Mouse (Mus musculus) heart, postnatal 0 days (tissue): ENCODE measurements at regions not wholly inside any gene's neighbourhood (a gene's known extent, or its start where the extent isn't known, plus 50 kb on each side); places are given as distances from the start of the nearest gene placed in this dataset.

Source experiments
- CTCF ChIP-seq: IDR thresholded peaks from 2 replicates; pipeline ENCODE4 v1.5.1; 2016; ENCODE audit warnings: antibody characterized with exemption, control low read depth, low read depth
- EP300 ChIP-seq: IDR thresholded peaks from 2 replicates; pipeline ENCODE4 v1.6.1; 2016; ENCODE audit warnings: antibody characterized with exemption, low read depth

- no peak for TF ChIP-seq EP300
- no peak for TF ChIP-seq CTCF
Observed at GRCm38 (mm10) chr8:126671594-126671993, 77.8 kb upstream of the Irf2bp2 start.
